Mouse (Mus musculus): ENCODE data around the gene Mgea5.

DNA sequence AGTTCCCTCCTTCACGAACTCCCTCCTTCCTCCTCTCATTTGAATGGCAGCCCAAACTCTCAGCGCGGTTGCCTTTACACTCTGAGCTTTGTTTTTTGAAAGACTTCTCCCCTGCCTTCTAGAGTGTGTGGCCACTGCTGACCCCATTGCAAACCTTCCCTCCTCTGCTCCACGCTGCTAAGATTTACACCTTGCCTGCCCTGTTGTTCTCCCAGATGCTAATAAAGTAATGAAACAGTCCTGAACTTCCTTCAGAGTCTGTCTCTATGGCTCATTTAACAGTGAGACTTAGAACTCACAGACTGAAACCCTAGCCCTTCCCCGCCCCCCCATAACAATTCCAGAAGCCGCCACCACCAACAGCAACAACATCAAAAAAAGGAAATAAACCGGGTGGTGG lies 5.7 kb upstream of the Mgea5 start:
- TF ChIP-seq EP300 (IDR thresholded peaks at IDR 0.05; ENCODE audit: low read length) (no peak), CTCF (conservative IDR thresholded peaks at IDR 0.05 in 1 of 2, IDR thresholded peaks at IDR 0.05 in 1 of 2; ENCODE audit: low read depth in 2 of 2, low read length in 2 of 2) (no peak), MYC (IDR thresholded peaks at IDR 0.05; ENCODE audit: low read depth, low read length) (no peak)

Measured in CH12.LX (cell line).